Mouse (Mus musculus): Measurements from ENCODE around the gene Bpifb9a.
"Not testable (repeated sequence)": the region's sequence is repeated elsewhere in the genome, so short reads cannot be mapped to it uniquely, and the experiment has no call there.

Bpifb9a gene

DNA sequence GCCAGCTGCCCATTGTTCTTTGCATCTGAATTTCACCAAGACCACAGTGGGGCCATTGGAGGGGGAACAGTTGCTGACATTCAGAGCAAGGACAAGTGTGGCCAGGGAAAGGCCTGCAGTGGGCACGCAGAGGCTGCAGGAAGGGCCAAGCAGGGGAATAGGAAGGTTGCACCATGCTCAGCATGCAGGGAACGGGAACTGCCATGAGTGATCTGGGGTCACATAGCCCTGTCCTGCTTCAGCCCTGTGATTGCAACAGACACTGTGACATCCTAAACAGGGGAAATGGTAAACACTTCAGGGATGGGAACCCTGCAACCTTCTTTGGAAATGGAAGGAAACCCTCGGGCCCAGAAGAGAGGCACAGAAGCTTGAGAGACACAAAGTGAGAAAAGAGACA lies 47.0 kb downstream of the Bpifb9a start:
- not testable (repeated sequence) for DNase-seq (ENCODE audit: low read depth, low spot score)

DNA sequence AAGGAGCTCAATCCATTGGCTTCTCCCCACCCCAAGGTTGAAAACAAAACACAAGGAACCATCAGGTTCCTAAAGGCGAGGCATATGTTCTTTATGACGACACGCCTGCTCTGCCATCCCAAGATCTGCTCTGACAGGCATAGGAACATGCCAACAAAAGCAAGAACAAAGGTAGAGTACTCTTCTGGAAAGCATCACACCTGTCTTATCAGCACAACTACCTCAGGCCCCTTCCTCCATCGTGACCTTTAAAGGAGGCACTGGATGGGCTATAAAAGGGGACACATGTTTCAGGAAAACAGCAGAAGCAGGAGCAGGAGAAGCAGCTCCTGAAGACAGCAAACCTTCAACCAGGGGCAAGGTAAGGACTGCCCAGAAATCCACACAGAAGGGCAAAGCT lies 49.3 kb downstream of the Bpifb9a start, which contains the start of gene Bpifb9b:
Gene Bpifb9b (plus strand): TSS at position 301 of the 400 bp plus-strand sequence.
- DNase-seq (ENCODE audit: low read depth, low spot score) = not testable (repeated sequence)

DNA sequence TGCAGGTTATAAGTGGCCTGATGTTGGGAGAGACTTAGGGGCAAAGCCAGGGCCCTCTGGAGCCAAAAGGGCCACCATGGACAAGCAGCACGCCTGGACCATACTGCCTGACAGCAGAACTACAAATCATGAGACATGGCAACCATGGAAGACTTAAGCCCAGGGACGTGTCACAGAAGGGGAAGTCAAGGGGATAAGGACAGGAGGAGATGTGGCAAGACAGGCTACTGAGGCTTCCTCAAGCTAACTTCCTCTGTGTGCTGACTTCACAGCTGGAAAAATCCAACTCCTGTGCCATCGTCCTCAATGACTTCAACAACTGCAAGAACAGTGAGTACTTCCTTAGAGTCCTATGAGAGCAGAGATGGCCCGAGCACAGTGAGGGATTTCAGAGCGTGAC lies 56.1 kb downstream of the Bpifb9a start:
- not testable (repeated sequence) for DNase-seq (ENCODE audit: low read depth, low spot score)

All from telencephalon, adult 2 months (tissue).